Mouse (Mus musculus) lung, postnatal 36 days (tissue): ENCODE measurements around the gene Vill.

Experiments used
- DNase-seq: peaks from one replicate; pipeline ENCODE4 v3.0.0; 2022; ENCODE audit warnings: mixed read lengths

The Vill gene

GRCm38 (mm10) chr9:119119409-119120167 lies 67.0 kb downstream of the Vill start:
- DNase-seq, result no peak

GRCm38 (mm10) chr9:119120168-119120560 lies 67.6 kb downstream of the Vill start:
- no peak for DNase-seq
